Mouse (Mus musculus) intestine, postnatal 0 days (tissue): ENCODE measurements around the gene Epha2. TPM values are rescaled to one million over a fixed set of nuclear protein-coding genes. Genes with fewer than 3 reads are reported as not detected.

Source experiments
- ATAC-seq: fragments of 200-750 bp; cut with Nextera tagmentation; 2 replicates; pipeline ENCODE4 v1.8.0; 2017; ENCODE audit warnings: mild to moderate bottlenecking, moderate TSS enrichment, moderate library complexity
- H3K27ac ChIP-seq: fragments of 300-500 bp; sonication (generic); 2 replicates; pipeline ENCODE4 v1.5.1; 2014; ENCODE audit warnings: mild to moderate bottlenecking, low read depth, low read length, moderate library complexity
- H3K27me3 ChIP-seq: fragments of 300-500 bp; sonication (generic); replicated peaks from 2 replicates; pipeline ENCODE4 v1.6.1; 2014; ENCODE audit warnings: low read length, mixed read lengths; ENCODE audit not compliant: control insufficient read depth, insufficient read depth
- H3K36me3 ChIP-seq: fragments of 300-500 bp; sonication (generic); 2 replicates; pipeline ENCODE4 v1.6.1; 2014; ENCODE audit warnings: mild to moderate bottlenecking, moderate library complexity; ENCODE audit not compliant: control insufficient read depth, insufficient read depth
- H3K4me1 ChIP-seq: fragments of 300-500 bp; sonication (generic); replicated peaks from 2 replicates; pipeline ENCODE4 v1.6.1; 2014; ENCODE audit warnings: antibody characterized with exemption, low read length, mixed read lengths; ENCODE audit not compliant: control insufficient read depth, insufficient read depth
- H3K4me2 ChIP-seq: fragments of 300-500 bp; sonication (generic); replicated peaks from 2 replicates; pipeline ENCODE4 v1.6.1; 2014; ENCODE audit warnings: low read depth, mild to moderate bottlenecking, moderate library complexity
- H3K4me3 ChIP-seq: fragments of 300-500 bp; sonication (generic); 2 replicates; pipeline ENCODE4 v1.5.1; 2014; ENCODE audit warnings: low read depth, low read length
- H3K9ac ChIP-seq: fragments of 300-500 bp; sonication (generic); 2 replicates; pipeline ENCODE4 v1.6.1; 2014; ENCODE audit warnings: mild to moderate bottlenecking, low read depth, low read length
- H3K9me3 ChIP-seq: fragments of 300-500 bp; sonication (generic); 2 replicates; pipeline ENCODE4 v1.6.1; 2016; ENCODE audit warnings: mixed run types; ENCODE audit not compliant: control insufficient read depth
- CTCF ChIP-seq: sonication (generic); IDR thresholded peaks from 2 replicates; pipeline ENCODE4 v1.5.1; 2016; ENCODE audit warnings: low read depth, mild to moderate bottlenecking, control low read depth, antibody characterized with exemption, moderate library complexity
- WGBS: fragments of 180-500 bp; shearing (Covaris S2); extraction: QIAGEN DNeasy Blood & Tissue Kit; methylation state at CpG from one replicate; pipeline ENCODE4 v1.1.7; 2014; 5-methylcytosine and 5-hydroxymethylcytosine counted together
- polyA plus RNA-seq: library from polyadenylated mRNA; unstranded; fragments of >200 nt; fragmentation: Nextera tagmentation; extraction: Ambion mirVana; gene quantifications from 2 replicates; pipeline ENCODE4 v1.2.1, GENCODE M21; 2015

Gene Epha2
- polyA plus RNA-seq, 1 experiment from 2014 or later: 5.6 TPM

DNA sequence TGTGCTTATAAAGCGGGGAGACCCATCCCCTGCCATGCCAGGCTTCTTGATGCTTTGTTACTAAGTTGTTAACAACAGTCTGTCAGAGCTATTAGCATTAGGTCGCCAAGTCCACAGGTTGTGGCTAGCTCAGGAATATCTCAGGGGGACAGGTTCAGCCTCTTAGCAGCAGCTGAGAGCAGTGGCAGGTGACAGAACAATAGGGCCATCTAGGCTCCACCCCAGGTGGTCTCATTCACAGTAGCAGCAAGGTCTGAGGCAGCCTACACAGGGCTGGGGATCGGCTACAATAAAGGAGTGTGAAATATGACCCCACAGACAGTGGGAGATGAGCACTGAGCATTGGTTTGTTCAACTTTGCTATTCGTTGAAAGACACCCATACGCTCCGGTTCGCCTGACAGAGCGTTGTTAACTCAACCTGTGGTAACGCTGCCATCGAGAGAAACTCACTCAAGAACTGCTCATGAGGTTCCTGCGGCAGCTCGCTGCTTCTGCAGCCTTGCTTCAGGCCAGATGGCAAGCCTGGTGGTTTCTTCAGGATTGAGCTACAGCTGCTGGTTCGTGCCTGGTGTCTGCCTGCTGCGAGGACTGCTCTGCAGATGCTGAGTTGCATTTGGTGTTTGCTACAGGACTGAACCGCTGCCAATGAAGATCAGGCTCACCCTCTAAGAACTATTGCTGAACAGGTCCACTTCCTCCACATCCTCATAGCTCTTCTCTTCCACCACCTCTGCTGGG lies 30.7 kb upstream of the Epha2 start:
- no peaks in the 10 kb centered on the region for H3K36me3 ChIP-seq
- no peak overlapping the region for H3K4me2 ChIP-seq
- H3K4me1 ChIP-seq: no peaks in the 10 kb centered on the region
- WGBS: 75% methylated on average over 15 of the region's 15 CpGs
- H3K9ac ChIP-seq: no peak overlapping the region
- no peak overlapping the region for H3K27ac ChIP-seq
- ATAC-seq: no peak
- no peak overlapping the region for H3K4me3 ChIP-seq
- no peaks in the 10 kb centered on the region for H3K27me3 ChIP-seq
- no peaks in the 10 kb centered on the region for H3K9me3 ChIP-seq
- no peak for TF ChIP-seq CTCF

DNA sequence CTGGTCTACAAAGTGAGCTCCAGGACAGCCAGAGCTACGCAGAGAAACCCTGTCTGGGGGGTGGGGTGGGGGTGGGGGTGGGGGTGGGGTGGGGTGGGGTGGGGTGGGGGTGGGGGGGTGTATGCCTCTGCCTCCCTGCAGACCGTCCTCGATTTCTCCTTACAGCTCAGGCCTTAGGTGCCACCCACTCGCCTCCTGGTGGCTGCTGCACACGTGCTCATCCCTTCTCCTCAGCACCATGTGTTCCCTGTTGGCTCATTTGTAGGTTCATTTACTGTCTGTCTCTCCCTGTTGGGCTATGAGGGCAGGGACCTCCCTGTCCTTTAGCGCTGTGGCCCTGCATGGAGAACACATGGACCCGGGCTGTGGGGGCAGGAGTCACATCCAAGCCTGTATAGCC lies 29.8 kb upstream of the Epha2 start:
- Histone ChIP-seq H3K36me3 (no peaks in the 10 kb centered on the region), H3K4me1 (no peaks in the 10 kb centered on the region), H3K4me3 (no peak overlapping the region), H3K4me2 (no peak overlapping the region), H3K27me3 (no peaks in the 10 kb centered on the region), H3K9ac (no peak overlapping the region), H3K9me3 (no peaks in the 10 kb centered on the region), H3K27ac (0 out of 2 replicates have a peak overlapping the region, but pooled peaks have one; percentile 46)
- peak; percentile 60 for TF ChIP-seq CTCF
- peak; percentile 20 for ATAC-seq
- 75% methylated on average over 7 of the region's 7 CpGs for WGBS

GRCm38 (mm10) chr4:141271721-141272120 lies 29.3 kb upstream of the Epha2 start:
- no peak for TF ChIP-seq CTCF
- Histone ChIP-seq H3K4me1 (no peaks in the 10 kb centered on the region), H3K36me3 (no peaks in the 10 kb centered on the region), H3K9me3 (no peaks in the 10 kb centered on the region), H3K4me3 (no peak overlapping the region), H3K4me2 (no peak overlapping the region), H3K27ac (0 out of 2 replicates have a peak overlapping the region, but pooled peaks have one; percentile 46), H3K27me3 (no peaks in the 10 kb centered on the region), H3K9ac (no peak overlapping the region)
- ATAC-seq: peak; percentile 6
- 50% methylated on average over 6 of the region's 6 CpGs for WGBS

DNA sequence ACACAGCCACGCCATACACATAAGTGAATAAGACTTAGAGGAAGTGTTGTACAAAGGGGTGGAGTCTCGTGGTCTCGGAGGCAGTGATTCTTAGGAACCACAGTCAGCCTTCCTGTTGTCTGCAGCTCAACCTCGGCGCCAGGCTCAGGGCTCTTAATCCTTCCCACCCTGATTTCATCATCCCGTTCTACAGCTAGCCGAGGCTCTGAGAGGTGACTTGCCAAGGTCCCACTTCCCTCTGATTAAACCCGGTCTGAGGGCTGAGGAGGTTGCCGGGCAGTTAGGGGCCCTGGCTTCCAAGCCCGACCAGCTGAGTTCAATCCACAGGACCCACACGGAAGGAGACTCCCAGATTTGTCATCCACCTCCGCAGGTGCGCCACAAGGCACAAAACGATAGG lies 28.2 kb upstream of the Epha2 start:
- H3K9me3 ChIP-seq: no peaks in the 10 kb centered on the region
- H3K4me3 ChIP-seq: 0 out of 2 replicates have a peak overlapping the region, but pooled peaks have one; percentile 6
- peak; percentile 20 for ATAC-seq
- WGBS: 8% methylated on average over 14 of the region's 14 CpGs
- H3K36me3 ChIP-seq: no peaks in the 10 kb centered on the region
- peak overlapping the region; percentile 23; the same call in 1 of the 2 replicates for H3K27ac ChIP-seq
- H3K4me2 ChIP-seq: peak overlapping the region; percentile 55
- no peak for TF ChIP-seq CTCF
- no peaks in the 10 kb centered on the region for H3K27me3 ChIP-seq
- peaks cover 9% of the 10 kb centered on the region for H3K4me1 ChIP-seq
- no peak overlapping the region for H3K9ac ChIP-seq

DNA sequence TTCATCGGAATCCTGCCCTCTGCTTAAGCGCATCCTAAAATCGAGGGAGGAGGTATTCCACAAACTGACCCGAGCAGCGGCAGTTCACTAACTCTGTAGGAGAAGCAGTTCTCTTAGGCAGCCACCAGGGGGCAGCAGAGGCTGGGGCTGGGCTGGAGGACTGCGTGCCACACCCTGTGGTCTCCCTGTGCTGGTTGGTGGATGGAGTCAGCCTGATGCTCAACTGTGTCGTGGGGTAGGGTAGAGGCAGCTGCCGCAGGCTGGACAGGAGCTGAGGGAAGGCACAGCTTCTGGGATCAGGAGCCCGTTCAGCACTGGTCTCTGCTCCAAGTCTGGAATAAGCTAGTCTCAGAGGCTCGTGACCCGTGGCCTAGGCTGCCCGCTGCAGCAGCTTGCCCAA lies 27.7 kb upstream of the Epha2 start:
- Histone ChIP-seq H3K4me1 (peaks cover 13% of the 10 kb centered on the region), H3K27ac (peak overlapping the region; percentile 23; the same call in 1 of the 2 replicates), H3K27me3 (no peaks in the 10 kb centered on the region), H3K36me3 (no peaks in the 10 kb centered on the region), H3K9me3 (no peaks in the 10 kb centered on the region), H3K4me3 (0 out of 2 replicates have a peak overlapping the region, but pooled peaks have one; percentile 6), H3K4me2 (peak overlapping the region; percentile 55), H3K9ac (no peak overlapping the region)
- peak; percentile 100 for TF ChIP-seq CTCF
- 22% methylated on average over 12 of the region's 12 CpGs for WGBS
- ATAC-seq: peak; percentile 61

GRCm38 (mm10) chr4:141274485-141275341 lies 26.3 kb upstream of the Epha2 start:
- H3K27ac ChIP-seq: no peak overlapping the region
- WGBS: 67% methylated on average over 23 of the region's 23 CpGs
- H3K9me3 ChIP-seq: no peaks in the 10 kb centered on the region
- peaks cover 19% of the 10 kb centered on the region for H3K4me1 ChIP-seq
- H3K4me2 ChIP-seq: no peak overlapping the region
- H3K36me3 ChIP-seq: no peaks in the 10 kb centered on the region
- H3K4me3 ChIP-seq: no peak overlapping the region
- TF ChIP-seq CTCF: no peak
- no peak overlapping the region for H3K9ac ChIP-seq
- H3K27me3 ChIP-seq: no peaks in the 10 kb centered on the region
- ATAC-seq: no peak
